Mouse (Mus musculus) forebrain, embryonic 11.5 days (tissue): ENCODE results near the gene Ggt6. TPM values are rescaled to one million over a fixed set of nuclear protein-coding genes. Genes with fewer than 3 reads are reported as not detected.

Source experiments
- ATAC-seq: fragments of 200-750 bp; cut with Nextera tagmentation; replicated peaks from 2 replicates; pipeline ENCODE4 v1.8.0; 2017; ENCODE audit warnings: moderate TSS enrichment; ENCODE audit not compliant: low FRiP score
- DNase-seq: peaks from one replicate; pipeline ENCODE4 v3.0.0-alpha.2; 2017; ENCODE audit warnings: low spot score
- H3K27ac ChIP-seq: fragments of 300-500 bp; sonication (generic); 2 replicates; pipeline ENCODE4 v1.5.1; 2014; ENCODE audit warnings: low read depth, low read length
- H3K27me3 ChIP-seq: fragments of 300-500 bp; sonication (generic); 2 replicates; pipeline ENCODE4 v1.6.1; 2014; ENCODE audit warnings: mild to moderate bottlenecking, low read length, mixed read lengths; ENCODE audit not compliant: control insufficient read depth, insufficient read depth
- H3K36me3 ChIP-seq: fragments of 300-500 bp; sonication (generic); 2 replicates; pipeline ENCODE4 v1.6.1; 2014; ENCODE audit warnings: mild to moderate bottlenecking, low read length, moderate library complexity, mixed read lengths; ENCODE audit not compliant: control insufficient read depth, insufficient read depth
- H3K4me1 ChIP-seq: fragments of 300-500 bp; sonication (generic); replicated peaks from 2 replicates; pipeline ENCODE4 v1.6.1; 2014; ENCODE audit warnings: low read length, mixed read lengths; ENCODE audit not compliant: control insufficient read depth, insufficient read depth
- H3K4me2 ChIP-seq: fragments of 300-500 bp; sonication (generic); 2 replicates; pipeline ENCODE4 v1.6.1; 2014; ENCODE audit warnings: low read depth, mild to moderate bottlenecking, low read length, moderate library complexity, mixed read lengths; ENCODE audit not compliant: severe bottlenecking
- H3K4me3 ChIP-seq: fragments of 300-500 bp; sonication (generic); 2 replicates; pipeline ENCODE4 v1.5.1; 2014; ENCODE audit warnings: low read depth, low read length
- H3K9ac ChIP-seq: fragments of 300-500 bp; sonication (generic); 2 replicates; pipeline ENCODE4 v1.6.1; 2014; ENCODE audit warnings: low read length
- H3K9me3 ChIP-seq: fragments of 300-500 bp; sonication (generic); 2 replicates; pipeline ENCODE4 v1.6.1; 2016; ENCODE audit warnings: low read length, mixed read lengths; ENCODE audit not compliant: control insufficient read depth
- WGBS: fragments of 180-500 bp; shearing (Covaris S2); extraction: QIAGEN DNeasy Blood & Tissue Kit; methylation state at CpG from one replicate; pipeline ENCODE4 v1.1.7; 2014; 5-methylcytosine and 5-hydroxymethylcytosine counted together
- polyA plus RNA-seq: library from polyadenylated mRNA; unstranded; fragments of >200 nt; fragmentation: Nextera tagmentation; extraction: Ambion mirVana; gene quantifications from 2 replicates; pipeline ENCODE4 v1.2.1, GENCODE M21; 2014

The Ggt6 gene
- polyA plus RNA-seq, 1 experiment from 2014 or later, result not detected

GRCm38 (mm10) chr11:72477653-72478052 is 42.3 kb downstream of the Ggt6 start:
- Histone ChIP-seq H3K36me3 (no peaks in the 10 kb centered on the region), H3K4me2 (no peak overlapping the region), H3K9me3 (no peaks in the 10 kb centered on the region), H3K9ac (no peak overlapping the region), H3K4me3 (no peak overlapping the region), H3K27me3 (no peaks in the 10 kb centered on the region), H3K27ac (no peak overlapping the region), H3K4me1 (no peaks in the 10 kb centered on the region)
- WGBS, result 68% methylated on average over 1 of the region's 1 CpGs
- DNase-seq (no peak), ATAC-seq (no peak)

DNA sequence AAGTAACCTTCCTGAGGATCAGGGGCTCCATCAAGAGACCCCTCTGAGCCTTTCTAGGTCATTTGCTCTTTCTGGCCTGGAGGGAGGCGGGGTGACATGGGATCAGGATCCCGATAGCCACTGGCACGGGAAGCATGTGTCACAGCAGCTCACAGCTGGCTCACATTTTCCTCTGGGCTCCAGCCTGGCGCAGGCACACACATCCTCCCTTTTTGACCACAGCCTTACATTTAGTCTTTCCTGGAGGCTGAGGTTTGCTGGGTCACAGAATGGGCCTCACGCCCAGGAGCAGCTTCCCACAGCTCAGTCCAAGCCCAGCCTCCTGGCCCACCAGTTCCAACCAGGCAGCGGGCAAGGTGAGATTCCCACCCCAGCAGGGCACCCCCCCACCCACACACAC is 42.9 kb downstream of the Ggt6 start:
- 74% methylated on average over 6 of the region's 6 CpGs for WGBS
- Histone ChIP-seq H3K9me3 (no peaks in the 10 kb centered on the region), H3K27ac (no peak overlapping the region), H3K27me3 (no peaks in the 10 kb centered on the region), H3K4me2 (no peak overlapping the region), H3K9ac (no peak overlapping the region), H3K36me3 (no peaks in the 10 kb centered on the region), H3K4me1 (no peaks in the 10 kb centered on the region), H3K4me3 (no peak overlapping the region)
- ATAC-seq, result no peak
- no peak for DNase-seq

- WGBS, result 88% methylated on average over 2 of the region's 2 CpGs
- Histone ChIP-seq H3K27me3 (no peaks in the 10 kb centered on the region), H3K9me3 (no peaks in the 10 kb centered on the region), H3K9ac (no peak overlapping the region), H3K27ac (no peak overlapping the region), H3K4me3 (no peak overlapping the region), H3K4me1 (no peaks in the 10 kb centered on the region), H3K36me3 (no peaks in the 10 kb centered on the region), H3K4me2 (no peak overlapping the region)
- ATAC-seq, result no peak
- no peak for DNase-seq
These were observed 44.2 kb downstream of the Ggt6 start for GRCm38 (mm10) chr11:72479499-72479898.

DNA sequence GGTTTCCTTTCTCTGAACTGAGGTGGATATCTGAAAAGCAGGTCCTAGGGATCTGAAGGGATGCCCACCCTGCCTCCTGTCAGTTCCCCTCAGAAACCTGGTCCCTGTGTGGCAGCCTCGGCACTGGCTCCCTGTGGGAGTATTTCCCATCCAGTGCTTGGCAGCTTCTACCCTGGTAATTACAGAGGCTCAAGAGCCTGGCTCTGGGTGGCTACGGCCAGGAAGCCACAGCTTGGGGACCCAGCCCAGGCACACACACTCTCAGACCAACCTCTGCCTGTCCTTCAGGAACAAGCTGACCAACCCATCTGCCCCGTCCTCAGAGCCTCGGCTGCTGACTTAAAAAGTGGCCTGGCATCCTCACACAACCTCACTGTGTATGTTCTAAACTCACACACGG is 46.0 kb downstream of the Ggt6 start:
- Histone ChIP-seq H3K4me3 (no peak overlapping the region), H3K9ac (no peak overlapping the region), H3K4me2 (no peak overlapping the region), H3K27me3 (no peaks in the 10 kb centered on the region), H3K9me3 (no peaks in the 10 kb centered on the region), H3K36me3 (no peaks in the 10 kb centered on the region), H3K4me1 (no peaks in the 10 kb centered on the region), H3K27ac (peak overlapping the region; percentile 31; the same call in 1 of the 2 replicates)
- DNase-seq, result no peak
- WGBS, result 83% methylated on average over 5 of the region's 5 CpGs
- no peak for ATAC-seq

- H3K4me1 ChIP-seq, result no peaks in the 10 kb centered on the region
- 80% methylated on average over 4 of the region's 4 CpGs for WGBS
- no peaks in the 10 kb centered on the region for H3K9me3 ChIP-seq
- H3K27ac ChIP-seq, result no peak overlapping the region
- no peak for DNase-seq
- no peak overlapping the region for H3K4me2 ChIP-seq
- no peaks in the 10 kb centered on the region for H3K36me3 ChIP-seq
- no peaks in the 10 kb centered on the region for H3K27me3 ChIP-seq
- peak; percentile 55; the same call in 1 of the 2 replicates for ATAC-seq
- H3K4me3 ChIP-seq, result no peak overlapping the region
- H3K9ac ChIP-seq, result no peak overlapping the region
These were observed 46.6 kb downstream of the Ggt6 start for GRCm38 (mm10) chr11:72481952-72482351.

- Histone ChIP-seq H3K9ac (no peak overlapping the region), H3K4me1 (0 out of 2 replicates have a peak, but pooled peaks cover 3% of the 10 kb centered on the region), H3K27ac (no peak overlapping the region), H3K27me3 (peaks cover 17% of the 10 kb centered on the region), H3K4me3 (no peak overlapping the region), H3K36me3 (no peaks in the 10 kb centered on the region), H3K9me3 (no peaks in the 10 kb centered on the region), H3K4me2 (no peak overlapping the region)
- ATAC-seq (no peak), DNase-seq (no peak)
- 64% methylated on average over 6 of the region's 6 CpGs for WGBS
These were observed 49.2 kb downstream of the Ggt6 start for GRCm38 (mm10) chr11:72484549-72484948.

- ATAC-seq (no peak), DNase-seq (no peak)
- Histone ChIP-seq H3K27me3 (peaks cover 17% of the 10 kb centered on the region), H3K4me3 (no peak overlapping the region), H3K9me3 (no peaks in the 10 kb centered on the region), H3K4me2 (no peak overlapping the region), H3K4me1 (peaks cover 3% of the 10 kb centered on the region; the same call in 1 of the 2 replicates), H3K27ac (no peak overlapping the region), H3K36me3 (no peaks in the 10 kb centered on the region), H3K9ac (no peak overlapping the region)
- WGBS, result 69% methylated on average over 5 of the region's 5 CpGs
These were observed 49.8 kb downstream of the Ggt6 start for GRCm38 (mm10) chr11:72485157-72485556.

- H3K36me3 ChIP-seq, result no peaks in the 10 kb centered on the region
- H3K4me3 ChIP-seq, result no peak overlapping the region
- DNase-seq (no peak), ATAC-seq (no peak)
- H3K9ac ChIP-seq, result no peak overlapping the region
- H3K27ac ChIP-seq, result no peak overlapping the region
- H3K4me1 ChIP-seq, result peaks cover 3% of the 10 kb centered on the region; the same call in 1 of the 2 replicates
- WGBS, result 75% methylated on average over 11 of the region's 11 CpGs
- no peaks in the 10 kb centered on the region for H3K9me3 ChIP-seq
- peaks cover 17% of the 10 kb centered on the region for H3K27me3 ChIP-seq
- H3K4me2 ChIP-seq, result no peak overlapping the region
These were observed 50.6 kb downstream of the Ggt6 start for GRCm38 (mm10) chr11:72485960-72486359.

DNA sequence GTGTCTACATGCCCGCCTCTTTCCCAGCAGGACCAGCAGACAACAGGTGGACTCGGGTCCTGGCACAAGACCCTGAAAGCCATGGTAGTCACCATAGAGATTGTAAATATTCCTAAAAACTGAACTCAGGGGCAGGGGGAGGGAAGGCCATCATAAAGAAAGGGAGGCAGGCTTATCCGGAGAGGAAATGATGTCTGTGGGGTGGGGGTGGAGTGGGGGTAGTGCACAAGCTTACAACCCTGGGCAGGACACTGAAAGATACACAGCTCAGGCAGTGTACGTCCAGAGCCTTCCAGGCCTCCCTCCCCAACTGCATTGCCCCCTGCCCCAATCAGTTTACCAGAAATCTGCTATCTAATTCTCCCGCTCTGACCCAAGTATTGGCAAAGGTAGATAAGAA is 51.8 kb downstream of the Ggt6 start:
- Histone ChIP-seq H3K27ac (no peak overlapping the region), H3K36me3 (no peaks in the 10 kb centered on the region), H3K9ac (no peak overlapping the region), H3K9me3 (no peaks in the 10 kb centered on the region), H3K4me1 (peaks cover 3% of the 10 kb centered on the region; the same call in 1 of the 2 replicates), H3K4me3 (no peak overlapping the region), H3K4me2 (no peak overlapping the region; the same call in 1 of the 2 replicates), H3K27me3 (peaks cover 17% of the 10 kb centered on the region)
- DNase-seq, result no peak
- ATAC-seq, result no peak
- 61% methylated on average over 5 of the region's 5 CpGs for WGBS
